Mouse (Mus musculus) hindbrain, embryonic 13.5 days (tissue): Measurements from ENCODE around the gene Bri3. TPM values are rescaled to one million over a fixed set of nuclear protein-coding genes. Genes with fewer than 3 reads are reported as not detected.

ENCODE experiments used
- ATAC-seq: fragments of 200-750 bp; cut with Nextera tagmentation; 2 replicates; pipeline ENCODE4 v1.8.0; 2017; ENCODE audit warnings: moderate TSS enrichment; ENCODE audit not compliant: low FRiP score
- H3K27ac ChIP-seq: fragments of 300-500 bp; sonication (generic); 2 replicates; pipeline ENCODE4 v1.5.1; 2015; ENCODE audit warnings: inconsistent platforms, mild to moderate bottlenecking, moderate library complexity
- H3K27me3 ChIP-seq: fragments of 300-500 bp; sonication (generic); 2 replicates; pipeline ENCODE4 v1.6.1; 2015; ENCODE audit warnings: mild to moderate bottlenecking, inconsistent platforms
- H3K36me3 ChIP-seq: fragments of 300-500 bp; sonication (generic); 2 replicates; pipeline ENCODE4 v1.6.1; 2015; ENCODE audit warnings: mild to moderate bottlenecking, inconsistent platforms
- H3K4me1 ChIP-seq: fragments of 300-500 bp; sonication (generic); replicated peaks from 2 replicates; pipeline ENCODE4 v1.6.1; 2015; ENCODE audit warnings: inconsistent platforms
- H3K4me2 ChIP-seq: fragments of 300-500 bp; sonication (generic); 2 replicates; pipeline ENCODE4 v1.6.1; 2015; ENCODE audit warnings: inconsistent platforms, mild to moderate bottlenecking, moderate library complexity
- H3K4me3 ChIP-seq: fragments of 300-500 bp; sonication (generic); 2 replicates; pipeline ENCODE4 v1.5.1; 2015; ENCODE audit warnings: mild to moderate bottlenecking, inconsistent platforms
- H3K9ac ChIP-seq: fragments of 300-500 bp; sonication (generic); 2 replicates; pipeline ENCODE4 v1.6.1; 2015; ENCODE audit warnings: mild to moderate bottlenecking, inconsistent platforms
- H3K9me3 ChIP-seq: fragments of 300-500 bp; sonication (generic); 2 replicates; pipeline ENCODE4 v1.6.1; 2016; ENCODE audit warnings: inconsistent platforms
- WGBS: fragments of 180-500 bp; shearing (Covaris S2); methylation state at CpG from one replicate; pipeline ENCODE4 v1.1.7; 2015; 5-methylcytosine and 5-hydroxymethylcytosine counted together
- polyA plus RNA-seq: library from polyadenylated mRNA; unstranded; fragments of >200 nt; fragmentation: Nextera tagmentation; extraction: Ambion mirVana; gene quantifications from 2 replicates; pipeline ENCODE4 v1.2.1, GENCODE M21; 2015

The Bri3 gene
- polyA plus RNA-seq, 1 experiment from 2014 or later = 116 TPM

- Histone ChIP-seq H3K27ac (no peak overlapping the region), H3K4me3 (no peak overlapping the region), H3K27me3 (no peaks in the 10 kb centered on the region), H3K9me3 (no peaks in the 10 kb centered on the region), H3K4me1 (0 out of 2 replicates have a peak, but pooled peaks cover 6% of the 10 kb centered on the region), H3K9ac (no peak overlapping the region), H3K36me3 (peaks cover 22% of the 10 kb centered on the region), H3K4me2 (no peak overlapping the region)
- WGBS = 95% methylated on average over 8 of the region's 8 CpGs
- no peak for ATAC-seq
Observed at GRCm38 (mm10) chr5:144270420-144270819, 26.2 kb downstream of the Bri3 start.

- Histone ChIP-seq H3K4me1 (0 out of 2 replicates have a peak, but pooled peaks cover 6% of the 10 kb centered on the region), H3K4me2 (no peak overlapping the region), H3K27me3 (no peaks in the 10 kb centered on the region), H3K9ac (no peak overlapping the region), H3K27ac (no peak overlapping the region), H3K4me3 (no peak overlapping the region), H3K9me3 (no peaks in the 10 kb centered on the region), H3K36me3 (peaks cover 21% of the 10 kb centered on the region)
- no peak for ATAC-seq
- 85% methylated on average over 3 of the region's 3 CpGs for WGBS
Observed at GRCm38 (mm10) chr5:144271118-144271517, 26.9 kb downstream of the Bri3 start.

DNA sequence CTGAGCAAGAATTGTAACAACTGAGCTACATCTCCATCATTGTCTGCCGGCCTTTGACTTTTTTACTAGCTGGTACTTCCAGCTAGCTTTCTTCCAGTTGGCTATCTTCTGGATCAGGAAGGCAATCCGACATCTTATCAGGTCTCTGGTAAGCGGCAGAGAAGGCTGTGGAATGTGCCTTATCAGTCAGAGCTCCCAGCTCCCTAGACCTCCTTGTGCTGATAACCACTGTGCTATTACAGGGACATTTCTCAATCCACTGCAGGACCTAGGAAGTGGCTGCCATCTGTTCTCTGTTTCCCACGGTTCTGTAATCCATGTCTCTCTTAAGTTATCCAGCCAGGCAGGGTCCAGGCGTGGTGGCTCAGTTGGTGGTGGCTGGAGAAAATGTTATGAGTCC, 27.5 kb downstream of the Bri3 start:
- Histone ChIP-seq H3K9me3 (no peaks in the 10 kb centered on the region), H3K27ac (no peak overlapping the region), H3K9ac (no peak overlapping the region), H3K4me2 (no peak overlapping the region), H3K4me3 (no peak overlapping the region), H3K36me3 (peaks cover 14% of the 10 kb centered on the region), H3K27me3 (no peaks in the 10 kb centered on the region), H3K4me1 (0 out of 2 replicates have a peak, but pooled peaks cover 6% of the 10 kb centered on the region)
- no peak for ATAC-seq
- WGBS = 75% methylated on average over 5 of the region's 5 CpGs

DNA sequence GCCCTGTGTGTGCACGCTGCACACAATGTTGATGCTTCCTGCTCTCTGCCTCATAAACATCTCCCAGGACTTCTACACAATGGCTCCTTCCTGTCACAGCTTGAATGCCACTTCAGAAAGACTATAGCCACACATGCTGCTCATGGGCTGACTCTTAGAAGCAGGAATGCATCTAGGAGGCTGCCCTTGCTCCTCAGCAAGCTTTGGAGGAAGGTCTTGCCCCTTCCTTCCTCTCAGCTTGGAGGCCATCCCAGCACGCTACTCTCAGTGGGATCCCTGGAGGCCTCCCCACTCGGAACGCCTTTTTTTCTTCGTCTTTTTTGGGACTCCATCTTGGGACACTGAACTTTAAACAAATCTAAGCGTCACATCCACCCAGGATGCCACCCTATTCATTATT, 30.7 kb downstream of the Bri3 start:
- no peaks in the 10 kb centered on the region for H3K4me1 ChIP-seq
- ATAC-seq = no peak
- H3K27me3 ChIP-seq = no peaks in the 10 kb centered on the region
- 67% methylated on average over 6 of the region's 6 CpGs for WGBS
- peaks cover 8% of the 10 kb centered on the region for H3K36me3 ChIP-seq
- no peaks in the 10 kb centered on the region for H3K9me3 ChIP-seq
- H3K27ac ChIP-seq = 0 out of 2 replicates have a peak overlapping the region, but pooled peaks have one; percentile 4
- no peak overlapping the region for H3K4me3 ChIP-seq
- no peak overlapping the region for H3K4me2 ChIP-seq
- H3K9ac ChIP-seq = no peak overlapping the region

DNA sequence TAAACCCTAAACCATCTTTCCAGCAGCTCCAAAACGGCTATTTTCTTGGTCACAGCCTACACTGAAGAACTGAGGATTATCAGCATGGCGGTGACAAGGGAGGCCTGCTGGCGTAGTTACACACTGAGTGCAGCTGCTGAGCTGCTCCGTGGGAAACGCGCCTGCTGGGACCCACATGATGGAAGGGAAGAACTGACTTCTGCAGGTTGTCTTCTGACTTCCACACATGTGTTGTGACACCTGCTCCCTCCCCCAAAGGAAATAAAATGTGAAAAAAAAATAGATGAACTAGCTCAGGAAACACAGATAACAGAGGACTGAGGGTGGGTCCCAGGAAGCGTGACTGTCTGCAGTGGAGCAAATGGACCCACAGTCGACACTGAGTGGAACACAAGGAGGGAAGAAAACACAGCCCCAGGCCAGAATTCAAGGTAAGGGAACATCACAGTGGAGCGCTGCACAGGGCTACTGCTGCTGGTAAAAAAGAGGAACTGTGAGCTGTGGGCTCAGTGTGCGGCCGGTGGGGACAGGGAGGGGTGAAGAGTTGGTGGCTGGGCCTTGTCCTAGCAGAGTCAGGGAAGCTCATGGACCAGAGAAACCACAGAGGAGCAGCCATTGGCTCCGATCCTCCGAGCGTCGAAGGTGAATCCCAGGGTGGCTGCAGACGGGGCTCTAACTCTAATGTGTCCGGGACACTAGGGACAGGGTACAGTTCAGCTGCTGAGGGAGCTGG, 32.8 kb downstream of the Bri3 start:
- H3K27ac ChIP-seq = no peak overlapping the region
- ATAC-seq = no peak
- H3K4me1 ChIP-seq = no peaks in the 10 kb centered on the region
- H3K4me2 ChIP-seq = no peak overlapping the region
- 86% methylated on average over 17 of the region's 17 CpGs for WGBS
- H3K9ac ChIP-seq = no peak overlapping the region
- H3K27me3 ChIP-seq = no peaks in the 10 kb centered on the region
- H3K9me3 ChIP-seq = no peaks in the 10 kb centered on the region
- no peak overlapping the region for H3K4me3 ChIP-seq
- peaks cover 11% of the 10 kb centered on the region for H3K36me3 ChIP-seq

GRCm38 (mm10) chr5:144278374-144278960, 34.2 kb downstream of the Bri3 start:
- WGBS = 87% methylated on average over 12 of the region's 13 CpGs
- H3K36me3 ChIP-seq = peaks cover 11% of the 10 kb centered on the region
- H3K4me1 ChIP-seq = 0 out of 2 replicates have a peak, but pooled peaks cover 4% of the 10 kb centered on the region
- H3K9ac ChIP-seq = no peak overlapping the region
- H3K9me3 ChIP-seq = no peaks in the 10 kb centered on the region
- no peak overlapping the region for H3K27ac ChIP-seq
- H3K4me3 ChIP-seq = no peak overlapping the region
- H3K4me2 ChIP-seq = no peak overlapping the region
- ATAC-seq = no peak
- no peaks in the 10 kb centered on the region for H3K27me3 ChIP-seq

GRCm38 (mm10) chr5:144279081-144279541, 34.9 kb downstream of the Bri3 start:
- H3K4me1 ChIP-seq = 0 out of 2 replicates have a peak, but pooled peaks cover 4% of the 10 kb centered on the region
- H3K27me3 ChIP-seq = no peaks in the 10 kb centered on the region
- H3K4me2 ChIP-seq = no peak overlapping the region
- H3K9me3 ChIP-seq = no peaks in the 10 kb centered on the region
- ATAC-seq = no peak
- H3K27ac ChIP-seq = no peak overlapping the region
- no peak overlapping the region for H3K4me3 ChIP-seq
- H3K36me3 ChIP-seq = peaks cover 11% of the 10 kb centered on the region
- no peak overlapping the region for H3K9ac ChIP-seq
- 86% methylated on average over 9 of the region's 9 CpGs for WGBS

GRCm38 (mm10) chr5:144279926-144280325, 35.7 kb downstream of the Bri3 start:
- no peak overlapping the region for H3K27ac ChIP-seq

DNA sequence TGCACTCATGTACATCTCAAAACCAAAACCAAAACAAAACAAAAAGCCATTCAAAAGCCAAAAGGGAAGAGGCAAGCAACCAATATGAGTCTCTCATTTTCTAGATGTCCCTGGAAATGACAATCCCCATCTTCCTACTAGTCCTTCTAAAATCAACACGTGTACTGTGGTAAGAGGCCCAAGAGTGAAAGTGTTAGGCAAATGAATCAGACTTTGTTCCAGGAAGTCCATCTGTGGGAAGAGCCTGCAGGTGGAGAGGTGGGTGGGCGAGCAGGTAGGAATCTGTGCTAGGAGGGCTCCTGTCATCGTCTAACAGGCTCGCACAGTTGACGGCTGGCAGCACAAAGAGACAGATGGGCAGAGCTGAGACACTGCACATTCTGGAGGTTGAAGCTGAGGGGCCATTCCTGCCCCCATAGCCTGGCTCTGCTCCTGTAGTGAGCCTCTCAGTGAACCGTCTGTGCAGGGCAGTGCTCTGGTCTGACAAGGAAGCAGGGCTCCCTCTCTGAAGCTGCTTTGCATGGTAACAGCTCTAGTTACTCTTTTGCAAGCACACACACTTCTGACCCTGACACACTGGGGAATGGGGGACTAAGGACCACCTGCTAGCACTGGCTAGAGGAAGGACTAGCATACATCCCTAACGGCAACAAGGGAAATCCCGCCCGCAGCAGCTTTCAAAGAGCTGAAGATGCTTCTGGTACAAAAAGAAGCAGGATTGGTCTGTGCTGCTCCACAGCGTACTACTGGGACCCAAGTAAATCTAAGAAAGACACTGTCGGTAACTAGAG, 38.4 kb downstream of the Bri3 start:
- no peak for ATAC-seq
- Histone ChIP-seq H3K9me3 (no peaks in the 10 kb centered on the region), H3K27ac (no peak overlapping the region), H3K4me1 (0 out of 2 replicates have a peak, but pooled peaks cover 4% of the 10 kb centered on the region), H3K9ac (peak overlapping the region; percentile 8; the same call in 1 of the 2 replicates), H3K36me3 (peaks cover 11% of the 10 kb centered on the region), H3K4me3 (no peak overlapping the region), H3K4me2 (no peak overlapping the region), H3K27me3 (no peaks in the 10 kb centered on the region)
- 83% methylated on average over 11 of the region's 11 CpGs for WGBS

More at GRCm38 (mm10) chr5:144279926-144280325, 35.7 kb downstream of the Bri3 start:
- ATAC-seq = no peak
- H3K27me3 ChIP-seq = no peaks in the 10 kb centered on the region
- WGBS = 94% methylated on average over 13 of the region's 13 CpGs
- peaks cover 11% of the 10 kb centered on the region for H3K36me3 ChIP-seq
- 0 out of 2 replicates have a peak, but pooled peaks cover 4% of the 10 kb centered on the region for H3K4me1 ChIP-seq
- no peak overlapping the region for H3K9ac ChIP-seq
- H3K4me2 ChIP-seq = no peak overlapping the region
- no peak overlapping the region for H3K4me3 ChIP-seq
- H3K9me3 ChIP-seq = no peaks in the 10 kb centered on the region

DNA sequence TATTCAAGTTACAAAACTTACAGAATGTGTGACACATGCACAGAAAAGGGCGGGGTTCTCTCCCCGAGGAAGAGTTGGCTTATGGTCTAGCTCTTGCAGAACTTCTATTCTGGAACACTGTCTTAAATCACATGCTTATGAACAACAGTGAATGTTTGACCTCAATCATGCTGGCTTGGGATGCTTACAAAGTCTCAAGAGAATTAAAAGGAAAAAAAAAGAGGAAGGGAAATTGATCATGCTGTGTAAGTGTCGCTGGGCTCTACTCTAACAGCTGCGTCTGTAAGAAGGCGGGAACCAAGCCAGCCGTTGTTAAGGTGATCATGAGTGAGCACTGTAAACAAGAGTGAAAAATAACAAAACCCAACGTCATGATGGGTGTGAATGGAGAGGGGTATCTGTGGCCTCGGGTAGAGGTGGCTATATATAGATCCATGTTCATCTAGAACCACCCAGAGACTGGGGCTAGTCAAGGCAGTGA, 39.4 kb downstream of the Bri3 start:
- Histone ChIP-seq H3K9ac (no peak overlapping the region), H3K27me3 (no peaks in the 10 kb centered on the region), H3K4me1 (0 out of 2 replicates have a peak, but pooled peaks cover 4% of the 10 kb centered on the region), H3K4me3 (no peak overlapping the region), H3K27ac (no peak overlapping the region), H3K36me3 (peaks cover 11% of the 10 kb centered on the region), H3K9me3 (no peaks in the 10 kb centered on the region), H3K4me2 (no peak overlapping the region)
- WGBS = 69% methylated on average over 8 of the region's 8 CpGs
- no peak for ATAC-seq

DNA sequence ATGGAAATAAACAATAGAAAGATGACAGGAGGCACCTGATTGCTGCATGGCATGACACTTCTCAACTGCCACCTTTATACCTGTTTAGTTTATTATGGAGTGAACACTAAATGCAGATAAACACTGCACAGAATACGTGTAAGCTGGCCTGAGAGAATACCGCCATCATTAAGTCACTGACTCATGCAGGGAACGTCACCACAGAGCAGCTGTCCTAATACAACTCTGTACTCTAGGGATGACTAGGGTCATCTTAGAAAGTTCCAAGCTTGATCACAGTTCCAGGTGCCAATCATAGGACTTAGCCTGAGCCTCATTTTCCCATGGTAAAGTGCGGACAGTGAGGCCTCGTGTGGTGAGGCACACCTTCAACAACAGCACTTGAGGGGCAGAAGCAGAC, 40.4 kb downstream of the Bri3 start:
- no peak overlapping the region for H3K27ac ChIP-seq
- WGBS = 87% methylated on average over 5 of the region's 5 CpGs
- ATAC-seq = no peak
- H3K4me2 ChIP-seq = no peak overlapping the region
- H3K27me3 ChIP-seq = no peaks in the 10 kb centered on the region
- no peaks in the 10 kb centered on the region for H3K9me3 ChIP-seq
- peaks cover 5% of the 10 kb centered on the region for H3K36me3 ChIP-seq
- H3K9ac ChIP-seq = no peak overlapping the region
- H3K4me3 ChIP-seq = no peak overlapping the region
- H3K4me1 ChIP-seq = 0 out of 2 replicates have a peak, but pooled peaks cover 4% of the 10 kb centered on the region
